Mouse (Mus musculus): Measurements from ENCODE around the gene Amhr2. TPM values are rescaled to one million over a fixed set of nuclear protein-coding genes. Genes with fewer than 3 reads are reported as not detected.
A peak's percentile ranks its signal among the peaks of the same experiment; 100 is the strongest.

Amhr2 gene
- polyA plus RNA-seq, 1 experiment, result 0.18 TPM

DNA sequence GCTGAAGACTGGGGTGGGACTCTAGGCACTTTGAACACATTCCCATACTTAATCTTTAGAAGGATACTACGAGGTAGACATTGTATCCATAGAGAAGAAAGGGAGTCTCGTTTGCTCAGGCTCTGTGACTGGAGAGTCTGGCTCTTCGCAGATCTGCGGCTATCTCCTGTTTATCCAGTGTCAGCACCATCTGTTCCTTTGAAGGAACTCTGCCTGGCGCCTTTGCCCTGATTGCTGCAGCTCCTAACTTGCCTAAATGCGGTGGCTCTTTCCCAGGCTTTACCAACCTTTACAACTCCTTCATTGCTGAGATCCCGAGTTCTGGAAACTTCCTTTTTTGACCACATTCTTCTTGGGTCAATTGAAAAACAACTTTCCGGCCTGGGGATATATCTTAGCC is 4.2 kb downstream of the Amhr2 start:
- H3K36me3 ChIP-seq (ENCODE audit: control insufficient read depth, insufficient read depth, low read length), result no peaks in the 10 kb centered on the region
- peaks cover 3% of the 10 kb centered on the region; the same call in 1 of the 2 replicates for H3K4me1 ChIP-seq (ENCODE audit: control insufficient read depth, insufficient read depth, insufficient read length, low read length)
- H3K27me3 ChIP-seq (ENCODE audit: control insufficient read depth, insufficient read depth, low read length), result peaks cover 2% of the 10 kb centered on the region; the same call in 1 of the 2 replicates
- TF ChIP-seq CTCF (IDR thresholded peaks at IDR 0.05; ENCODE audit: extremely low read depth, insufficient read length, insufficient replicate concordance, low read depth, low read length), result no peak
- TF ChIP-seq POLR2A (IDR thresholded peaks at IDR 0.05; ENCODE audit: low read depth, low read length), result no peak
- H3K4me3 ChIP-seq (ENCODE audit: low read depth, low read length), result no peak overlapping the region
- no peak overlapping the region for H3K27ac ChIP-seq (ENCODE audit: insufficient read depth, low read depth, low read length)
- 80% methylated on average over 8 of the region's 8 CpGs for WGBS

DNA sequence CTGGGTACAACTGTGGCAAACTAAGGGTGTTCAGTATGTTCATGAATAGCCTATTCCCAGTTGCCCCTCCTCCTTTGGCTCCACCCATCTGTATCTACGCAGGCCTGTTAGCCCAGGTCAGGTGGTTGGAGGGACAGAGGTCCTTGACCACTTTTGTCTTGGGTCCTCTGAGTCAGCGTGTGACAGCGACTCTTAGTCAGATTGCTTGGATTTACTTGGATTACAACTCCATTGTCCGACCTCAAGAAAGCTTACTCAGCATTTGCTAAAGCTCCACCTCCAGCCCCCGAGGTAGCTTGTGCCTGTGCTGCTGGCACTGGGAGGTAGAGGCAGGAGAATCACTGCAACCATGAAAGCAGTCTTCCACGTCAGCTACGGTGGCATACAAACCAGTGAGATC is 5.8 kb downstream of the Amhr2 start:
- no peaks in the 10 kb centered on the region for H3K36me3 ChIP-seq (ENCODE audit: control insufficient read depth, insufficient read depth, low read length)
- H3K4me1 ChIP-seq (ENCODE audit: control insufficient read depth, insufficient read depth, insufficient read length, low read length), result peaks cover 3% of the 10 kb centered on the region; the same call in 1 of the 2 replicates
- H3K4me3 ChIP-seq (ENCODE audit: low read depth, low read length), result peak overlapping the region; percentile 47
- no peaks in the 10 kb centered on the region for H3K27me3 ChIP-seq (ENCODE audit: control insufficient read depth, insufficient read depth, low read length)
- peak overlapping the region; percentile 76 for H3K27ac ChIP-seq (ENCODE audit: insufficient read depth, low read depth, low read length)
- 15% methylated on average over 7 of the region's 7 CpGs for WGBS
- TF ChIP-seq CTCF (IDR thresholded peaks at IDR 0.05; ENCODE audit: extremely low read depth, insufficient read length, insufficient replicate concordance, low read depth, low read length) (no peak), POLR2A (IDR thresholded peaks at IDR 0.05; ENCODE audit: low read depth, low read length) (no peak)

DNA sequence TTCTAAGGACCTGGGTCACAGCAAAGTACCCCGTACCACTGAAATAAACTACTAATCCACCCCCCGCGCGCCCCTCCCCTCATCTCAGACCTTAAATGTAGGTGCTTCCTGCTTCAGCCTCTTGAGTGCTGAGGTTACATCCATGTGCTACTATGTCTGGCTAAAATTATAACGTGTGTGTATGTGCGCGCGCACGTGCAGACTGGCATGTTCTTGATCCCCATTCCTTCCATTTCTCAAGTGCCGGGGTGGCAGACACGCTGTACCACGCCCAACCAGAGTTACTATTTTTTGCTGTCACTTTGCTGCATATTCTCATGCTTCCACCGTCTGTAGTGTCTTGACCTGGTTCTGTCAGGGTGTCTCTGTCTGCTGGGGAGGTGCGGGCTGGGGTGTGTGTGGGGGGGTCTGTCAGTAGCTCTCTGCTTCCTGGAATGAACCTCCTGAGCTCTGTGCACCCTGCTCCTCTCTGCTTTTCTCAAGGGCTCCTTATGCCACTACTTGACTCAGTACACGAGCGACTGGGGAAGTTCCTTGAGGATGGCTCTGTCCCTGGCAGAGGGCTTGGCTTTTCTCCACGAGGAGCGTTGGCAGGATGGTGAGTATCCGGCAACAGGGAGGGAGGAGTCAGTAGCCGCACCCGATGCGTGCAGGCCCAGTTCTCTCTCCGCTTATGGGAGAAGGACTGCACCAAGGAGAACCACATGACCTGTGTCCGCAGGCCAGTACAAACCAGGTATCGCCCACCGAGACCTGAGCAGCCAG is 6.7 kb downstream of the Amhr2 start:
- H3K27ac ChIP-seq (ENCODE audit: insufficient read depth, low read depth, low read length), result no peak overlapping the region
- 65% methylated on average over 26 of the region's 26 CpGs for WGBS
- no peaks in the 10 kb centered on the region for H3K36me3 ChIP-seq (ENCODE audit: control insufficient read depth, insufficient read depth, low read length)
- no peak for TF ChIP-seq POLR2A (IDR thresholded peaks at IDR 0.05; ENCODE audit: low read depth, low read length)
- TF ChIP-seq CTCF (IDR thresholded peaks at IDR 0.05; ENCODE audit: extremely low read depth, insufficient read length, insufficient replicate concordance, low read depth, low read length), result no peak
- H3K27me3 ChIP-seq (ENCODE audit: control insufficient read depth, insufficient read depth, low read length), result no peaks in the 10 kb centered on the region
- no peak overlapping the region for H3K4me3 ChIP-seq (ENCODE audit: low read depth, low read length)
- peaks cover 3% of the 10 kb centered on the region; the same call in 1 of the 2 replicates for H3K4me1 ChIP-seq (ENCODE audit: control insufficient read depth, insufficient read depth, insufficient read length, low read length)

DNA sequence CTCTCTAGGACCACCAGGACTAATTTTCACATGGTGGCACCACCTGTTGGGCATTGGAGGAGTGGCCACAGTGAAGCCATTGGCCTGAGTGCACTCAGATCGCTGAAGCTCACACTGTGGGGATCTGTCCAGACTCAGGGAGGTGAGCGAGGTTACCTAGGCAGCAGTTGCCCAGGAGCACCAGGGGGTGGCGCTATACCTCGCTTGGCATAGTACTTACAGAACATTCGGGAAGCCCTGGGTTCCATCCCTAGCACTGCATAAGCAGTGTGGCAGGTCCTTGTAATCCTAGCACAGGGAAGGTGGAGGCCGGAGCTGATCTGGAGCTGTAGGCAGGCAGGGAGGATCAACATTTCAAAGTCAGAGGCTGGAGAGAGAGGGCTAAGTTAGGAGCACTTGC is 10.8 kb downstream of the Amhr2 start:
- Histone ChIP-seq H3K4me1 (ENCODE audit: control insufficient read depth, insufficient read depth, insufficient read length, low read length) (peaks cover 8% of the 10 kb centered on the region; the same call in 1 of the 2 replicates), H3K27me3 (ENCODE audit: control insufficient read depth, insufficient read depth, low read length) (no peaks in the 10 kb centered on the region), H3K4me3 (ENCODE audit: low read depth, low read length) (no peak overlapping the region), H3K36me3 (ENCODE audit: control insufficient read depth, insufficient read depth, low read length) (0 out of 2 replicates have a peak, but pooled peaks cover 3% of the 10 kb centered on the region), H3K27ac (ENCODE audit: insufficient read depth, low read depth, low read length) (no peak overlapping the region)
- peak; percentile 49; the same call in 1 of the 2 replicates for TF ChIP-seq CTCF (IDR thresholded peaks at IDR 0.05; ENCODE audit: extremely low read depth, insufficient read length, insufficient replicate concordance, low read depth, low read length)
- no peak for TF ChIP-seq POLR2A (IDR thresholded peaks at IDR 0.05; ENCODE audit: low read depth, low read length)
- WGBS, result 59% methylated on average over 6 of the region's 6 CpGs

DNA sequence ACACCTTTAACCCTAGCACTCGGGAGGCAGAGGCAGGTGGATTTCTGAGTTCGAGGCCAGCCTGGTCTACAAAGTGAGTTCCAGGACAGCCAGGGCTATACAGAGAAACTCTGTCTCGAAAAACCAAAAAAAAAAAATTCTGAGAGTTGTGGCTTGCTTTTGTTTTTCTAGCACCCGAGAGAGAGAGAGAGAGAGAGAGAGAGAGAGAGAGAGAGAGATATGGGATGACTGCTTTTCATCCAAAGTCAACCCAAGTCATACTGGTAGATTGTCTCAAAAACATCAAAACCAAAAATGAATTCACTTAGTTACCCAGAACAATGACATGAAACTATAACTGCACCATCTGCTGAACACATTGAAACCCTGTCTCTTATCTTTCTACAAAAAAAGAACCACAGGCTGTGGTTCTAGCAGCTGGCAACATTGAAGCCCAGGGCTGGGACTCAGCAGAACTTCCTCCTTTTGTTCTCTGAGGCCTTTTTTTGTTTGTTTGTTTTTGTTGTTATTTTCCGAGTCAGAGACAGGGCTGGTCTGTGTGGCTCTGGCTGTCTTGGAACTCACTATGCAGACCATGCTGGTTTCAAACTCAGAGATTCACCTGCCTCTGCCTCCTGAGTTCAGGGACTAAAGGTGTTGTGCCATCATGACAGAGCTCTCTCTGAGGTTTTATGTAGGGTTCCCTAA is 13.0 kb downstream of the Amhr2 start:
- Histone ChIP-seq H3K4me1 (ENCODE audit: control insufficient read depth, insufficient read depth, insufficient read length, low read length) (peaks cover 10% of the 10 kb centered on the region), H3K36me3 (ENCODE audit: control insufficient read depth, insufficient read depth, low read length) (peaks cover 17% of the 10 kb centered on the region), H3K4me3 (ENCODE audit: low read depth, low read length) (no peak overlapping the region), H3K27me3 (ENCODE audit: control insufficient read depth, insufficient read depth, low read length) (no peaks in the 10 kb centered on the region), H3K27ac (ENCODE audit: insufficient read depth, low read depth, low read length) (peak overlapping the region; percentile 72)
- WGBS, result 64% methylated on average over 5 of the region's 5 CpGs
- TF ChIP-seq POLR2A (IDR thresholded peaks at IDR 0.05; ENCODE audit: low read depth, low read length) (no peak), CTCF (IDR thresholded peaks at IDR 0.05; ENCODE audit: extremely low read depth, insufficient read length, insufficient replicate concordance, low read depth, low read length) (no peak)

DNA sequence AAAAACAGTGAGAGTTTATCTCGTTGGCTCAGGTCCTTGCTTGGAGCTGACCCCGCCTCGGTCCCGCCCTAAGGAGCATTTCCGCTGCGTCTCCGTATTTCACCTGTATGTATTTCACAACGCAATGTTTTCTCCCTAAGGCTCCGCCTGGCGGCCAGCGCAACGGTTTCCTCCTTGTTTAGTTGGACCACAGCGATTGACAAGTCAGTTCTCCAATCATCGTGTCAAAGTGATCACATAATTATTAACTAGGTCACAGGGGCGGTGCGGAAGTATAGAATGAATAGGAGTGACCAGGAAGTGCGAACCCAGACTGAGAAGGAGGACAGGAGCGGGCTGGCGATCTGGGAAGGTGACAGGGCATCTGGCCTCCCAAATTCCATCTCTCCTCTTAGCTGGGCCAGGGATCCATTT is 13.7 kb downstream of the Amhr2 start, which contains the start of gene Prr13:
Gene Prr13 (plus strand): TSS at position 125 of the 414 bp plus-strand sequence.
- TF ChIP-seq POLR2A (IDR thresholded peaks at IDR 0.05; ENCODE audit: low read depth, low read length), result peak; percentile 97
- TF ChIP-seq CTCF (IDR thresholded peaks at IDR 0.05; ENCODE audit: extremely low read depth, insufficient read length, insufficient replicate concordance, low read depth, low read length), result peak; percentile 82; the same call in 1 of the 2 replicates
- WGBS, result under 1% methylated on average over 19 of the region's 19 CpGs

DNA sequence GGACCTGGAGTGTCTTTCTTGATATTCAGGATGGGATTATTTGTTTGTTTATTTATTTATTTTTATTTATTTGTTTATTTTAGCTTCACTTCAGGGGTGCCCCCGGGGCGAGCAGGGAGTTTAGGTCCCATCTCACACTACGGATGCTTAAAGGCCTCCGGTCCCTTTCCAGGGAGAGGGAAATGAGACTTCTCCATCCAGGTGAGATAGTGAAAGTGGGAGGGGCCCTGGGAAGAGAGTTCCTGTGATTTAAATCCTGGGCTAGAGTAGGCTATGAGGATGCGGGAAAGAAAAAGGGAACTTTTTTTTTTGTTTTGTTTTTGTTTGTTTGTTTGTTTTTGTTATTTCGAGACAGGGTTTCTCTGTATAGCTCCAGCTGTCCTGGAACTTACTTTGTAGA is 14.2 kb downstream of the Amhr2 start:
- Histone ChIP-seq H3K4me1 (ENCODE audit: control insufficient read depth, insufficient read depth, insufficient read length, low read length) (peaks cover 10% of the 10 kb centered on the region), H3K27me3 (ENCODE audit: control insufficient read depth, insufficient read depth, low read length) (no peaks in the 10 kb centered on the region), H3K36me3 (ENCODE audit: control insufficient read depth, insufficient read depth, low read length) (peaks cover 25% of the 10 kb centered on the region), H3K27ac (ENCODE audit: insufficient read depth, low read depth, low read length) (peak overlapping the region; percentile 80), H3K4me3 (ENCODE audit: low read depth, low read length) (peak overlapping the region; percentile 69)
- WGBS, result 7% methylated on average over 6 of the region's 6 CpGs
- TF ChIP-seq POLR2A (IDR thresholded peaks at IDR 0.05; ENCODE audit: low read depth, low read length) (no peak), CTCF (IDR thresholded peaks at IDR 0.05; ENCODE audit: extremely low read depth, insufficient read length, insufficient replicate concordance, low read depth, low read length) (no peak)

More for the DNA sequence above, 13.7 kb downstream of the Amhr2 start, which contains the start of gene Prr13:
- H3K4me3 ChIP-seq (ENCODE audit: low read depth, low read length), result peak within 1 kb of the TSS; percentile 69
- peaks cover 10% of the 10 kb centered on the region for H3K4me1 ChIP-seq (ENCODE audit: control insufficient read depth, insufficient read depth, insufficient read length, low read length)
- H3K36me3 ChIP-seq (ENCODE audit: control insufficient read depth, insufficient read depth, low read length), result peaks cover 22% of the 10 kb centered on the region
- H3K27me3 ChIP-seq (ENCODE audit: control insufficient read depth, insufficient read depth, low read length), result no peaks in the 10 kb centered on the region
- H3K27ac ChIP-seq (ENCODE audit: insufficient read depth, low read depth, low read length), result peak within 1 kb of the TSS; percentile 80
